Mouse (Mus musculus): ENCODE data around the gene Mmgt2. TPM values are rescaled to one million over a fixed set of nuclear protein-coding genes. Genes with fewer than 3 reads are reported as not detected.

Mmgt2 gene
- 44.2 TPM for polyA plus RNA-seq (2017; shearing (Covaris generic))

GRCm38 (mm10) chr11:62648591-62649391 is at the start of gene Mmgt2:
Gene Mmgt2 (plus strand): TSS chr11:62648664.

GRCm38 (mm10) chr11:62647661-62648590 is 538 bp upstream of the Mmgt2 start, which contains the start of gene Lrrc75a:
Gene Lrrc75a (minus strand): TSS chr11:62648523.

Other genes starting within 250 kb of the Mmgt2 start
- gene Pigl, start 190.2 kb upstream of the Mmgt2 start, polyA plus RNA-seq (2017; shearing (Covaris generic)): 14.0 TPM
- 103 TPM for gene Ncor1, start 190.1 kb upstream of the Mmgt2 start, polyA plus RNA-seq (2017; shearing (Covaris generic))
- not detected for gene Cenpv, start 109.4 kb upstream of the Mmgt2 start, polyA plus RNA-seq (2017; shearing (Covaris generic))
- gene Ubb, start 97.5 kb upstream of the Mmgt2 start, polyA plus RNA-seq (2017; shearing (Covaris generic)): 2,601 TPM
- gene Trpv2, start 74.2 kb upstream of the Mmgt2 start, polyA plus RNA-seq (2017; shearing (Covaris generic)): 129 TPM
- 1.6 TPM for gene Lrrc75a, start 141 bp upstream of the Mmgt2 start, polyA plus RNA-seq (2017; shearing (Covaris generic))
- 33.2 TPM for gene Zfp287, start 83.2 kb downstream of the Mmgt2 start, polyA plus RNA-seq (2017; shearing (Covaris generic))
- gene Gm10428, start 104.4 kb downstream of the Mmgt2 start, polyA plus RNA-seq (2017; shearing (Covaris generic)): not detected
- gene Zfp286, start 140.8 kb downstream of the Mmgt2 start, polyA plus RNA-seq (2017; shearing (Covaris generic)): 2.8 TPM
- 2.5 TPM for gene Trim16, start 171.6 kb downstream of the Mmgt2 start, polyA plus RNA-seq (2017; shearing (Covaris generic))
- 4.4 TPM for gene Fbxw10, start 198.4 kb downstream of the Mmgt2 start, polyA plus RNA-seq (2017; shearing (Covaris generic))
- gene Tvp23b, start 230.8 kb downstream of the Mmgt2 start, polyA plus RNA-seq (2017; shearing (Covaris generic)): 57.3 TPM

Data from activated CD4-positive, CD25-positive, alpha-beta regulatory T cell, adult 9 weeks (primary cell).